Mouse (Mus musculus): ENCODE measurements around the gene Tmcc2.

Gene Tmcc2

DNA sequence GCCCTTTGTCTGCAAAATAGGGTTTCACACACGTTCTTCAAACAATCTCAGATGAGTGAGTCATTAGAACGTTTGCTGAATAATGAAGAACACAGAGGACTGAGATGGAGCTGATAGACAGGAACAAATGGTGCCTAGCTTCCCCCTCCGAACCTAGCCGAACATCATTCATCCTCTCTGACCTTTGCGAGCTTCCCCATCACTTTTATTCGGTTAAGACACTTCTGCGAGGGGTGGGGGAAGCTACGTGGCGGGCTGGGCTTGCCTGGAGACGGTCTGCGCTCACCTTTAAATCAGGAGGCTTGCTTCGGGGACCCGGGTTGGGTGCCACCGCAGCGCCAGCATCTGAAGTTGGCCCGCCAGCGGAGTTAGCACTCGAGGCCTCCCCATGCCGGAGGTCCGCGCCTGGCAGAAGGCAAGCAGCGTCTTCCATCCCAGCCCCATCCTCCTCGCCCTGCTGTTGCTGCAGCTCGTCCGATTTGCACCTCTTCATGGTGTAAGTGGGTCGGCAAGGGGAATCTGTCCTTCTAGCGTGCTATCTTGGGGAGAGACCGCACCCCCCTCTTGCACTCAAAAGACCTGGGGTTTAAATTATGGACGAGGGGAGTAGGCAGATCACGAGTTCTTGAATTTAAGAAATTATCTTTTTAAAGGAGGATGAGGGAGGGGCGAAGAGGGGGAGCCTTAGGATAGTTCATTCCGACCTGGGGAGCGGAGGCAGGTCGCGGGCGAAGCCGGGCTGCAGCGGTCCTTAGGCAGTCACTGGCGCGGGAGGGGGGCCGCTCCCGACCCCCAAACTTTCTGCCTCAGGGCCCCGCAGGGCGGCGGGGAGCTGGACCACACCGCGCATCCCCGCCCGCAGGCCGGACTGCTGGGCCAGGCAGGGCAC, at the start of gene Tmcc2:
Gene Tmcc2, minus strand, starts transcription at position 591 of the 889 bp plus-strand sequence.
- DNase-seq (ENCODE audit: low read depth) = no peak

DNA sequence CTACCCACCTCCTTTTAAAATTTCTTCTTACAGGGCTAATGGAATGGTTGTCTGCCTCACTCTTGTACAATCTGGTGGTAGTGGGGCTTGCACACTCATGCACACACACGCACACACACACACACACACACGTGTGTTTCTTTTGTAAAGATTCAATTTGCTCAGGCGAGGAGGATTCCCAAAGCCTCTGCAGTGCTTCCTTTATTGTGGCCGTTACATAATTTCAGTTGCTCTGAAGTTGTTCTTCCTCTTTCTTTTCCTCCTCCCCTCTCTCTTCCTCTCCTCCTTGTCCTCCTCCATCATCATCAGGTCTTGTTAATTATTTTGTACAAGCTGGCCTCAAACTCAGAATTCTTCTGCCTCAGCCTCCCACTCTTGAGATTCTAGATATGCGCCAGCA, 46.3 kb upstream of the Tmcc2 start:
- no peak for DNase-seq (ENCODE audit: low read depth)

DNA sequence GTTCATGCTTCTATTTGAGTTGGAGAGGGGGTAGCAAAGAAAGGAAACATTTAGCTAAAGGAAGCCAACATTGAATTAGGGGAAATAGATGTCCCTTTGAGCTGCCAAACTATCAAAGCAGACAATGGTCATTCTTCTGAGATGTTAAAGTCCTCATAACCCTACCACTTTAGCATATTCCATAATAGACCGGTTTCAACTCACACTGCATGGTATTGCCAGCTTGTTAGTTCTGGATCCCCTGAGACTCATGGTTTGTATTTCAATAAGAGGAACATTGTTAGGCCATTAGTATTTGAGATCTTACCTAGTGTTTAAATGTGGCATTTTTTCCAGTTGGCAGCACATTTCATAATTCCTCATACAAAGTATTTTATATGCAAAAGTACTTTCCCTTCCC, 45.9 kb upstream of the Tmcc2 start:
- no peak for DNase-seq (ENCODE audit: low read depth)

DNA sequence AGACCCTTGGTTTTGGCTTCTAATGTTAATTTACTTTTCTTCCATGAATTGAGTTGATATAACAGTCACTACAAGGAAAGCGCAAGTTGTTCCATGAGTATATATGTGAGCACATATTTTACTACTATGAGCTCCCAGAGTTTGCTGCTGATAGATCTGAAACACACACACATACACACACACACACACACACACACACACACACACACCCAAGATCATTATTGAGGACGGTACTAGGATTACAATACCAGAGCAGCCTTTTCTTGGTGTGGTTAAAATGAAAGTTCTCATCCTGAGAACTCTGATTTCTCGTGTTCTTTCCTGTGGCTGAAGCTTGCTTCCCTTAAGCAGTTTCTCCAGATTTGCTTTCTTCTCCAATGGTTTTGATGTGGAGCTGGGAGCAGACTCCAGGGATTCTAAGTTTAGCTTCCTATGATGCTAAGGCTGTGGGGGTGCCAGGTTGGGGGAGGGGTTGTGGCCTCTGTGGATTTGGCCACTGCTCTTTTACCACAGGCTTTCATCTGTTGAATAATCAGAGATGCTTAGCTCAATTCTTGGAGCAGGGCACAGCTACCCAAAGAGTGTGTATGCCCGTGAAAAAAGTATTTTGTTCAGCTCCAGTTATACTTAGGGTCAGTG, 45.4 kb upstream of the Tmcc2 start:
- DNase-seq (ENCODE audit: low read depth) = no peak

DNA sequence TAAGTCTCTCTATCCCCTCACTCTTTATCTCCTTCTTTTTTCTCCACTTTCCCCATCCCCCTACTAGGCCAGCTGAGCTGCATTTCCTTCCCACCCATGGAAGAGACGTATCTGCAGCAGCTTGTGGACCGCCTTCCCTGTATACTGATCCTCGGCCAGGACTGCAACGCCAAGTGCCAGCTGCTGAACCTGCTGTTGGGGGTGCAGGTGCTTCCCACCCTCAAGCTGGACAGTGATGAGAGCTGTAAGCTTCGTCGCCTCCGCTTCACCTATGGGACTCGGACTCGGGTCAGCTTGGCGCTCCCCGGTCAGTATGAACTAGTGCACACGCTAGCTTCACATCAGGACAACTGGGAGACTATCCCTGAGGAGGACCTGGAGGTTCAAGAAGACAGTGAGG, 43.0 kb upstream of the Tmcc2 start:
- no peak for DNase-seq (ENCODE audit: low read depth)

DNA sequence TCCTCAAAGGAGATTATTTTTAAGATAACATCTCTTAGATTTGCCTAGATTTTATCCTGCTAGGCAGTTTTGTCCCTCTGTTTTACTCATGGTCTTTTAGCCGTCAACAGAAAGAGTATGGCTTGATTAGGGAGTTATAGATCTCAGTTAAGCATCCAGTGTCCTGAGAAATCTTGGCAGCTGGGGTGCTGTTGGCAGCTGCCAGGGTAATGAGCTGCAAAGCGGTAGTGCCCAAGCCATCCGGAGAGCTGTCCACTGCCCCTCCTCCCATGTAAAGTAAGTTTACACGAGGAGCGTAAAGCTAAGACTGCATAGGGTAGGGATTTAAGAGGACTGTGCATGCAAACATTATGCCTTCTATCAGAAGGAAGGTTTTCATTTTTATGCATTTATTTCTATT, 42.3 kb upstream of the Tmcc2 start:
- no peak for DNase-seq (ENCODE audit: low read depth)

DNA sequence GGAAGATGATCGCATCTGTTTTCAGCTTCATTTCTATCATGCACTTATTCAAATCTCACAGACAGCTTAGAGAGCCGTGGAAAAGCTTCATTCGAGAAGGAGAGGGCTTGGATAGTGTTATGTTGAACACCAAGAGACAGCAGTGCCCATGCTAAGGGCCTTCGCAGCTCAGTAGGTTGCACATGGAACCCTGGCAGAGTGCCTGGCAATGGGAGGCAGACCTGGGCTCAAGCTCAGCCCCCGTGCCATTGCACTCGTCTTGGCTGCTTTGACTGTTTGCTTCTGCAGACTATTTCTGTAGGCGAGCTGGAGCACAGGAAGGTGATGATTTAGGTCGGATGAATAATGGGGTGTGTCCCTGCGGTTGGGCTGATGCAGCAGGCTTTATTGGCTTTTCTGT, 40.6 kb upstream of the Tmcc2 start:
- DNase-seq (ENCODE audit: low read depth) = no peak

DNA sequence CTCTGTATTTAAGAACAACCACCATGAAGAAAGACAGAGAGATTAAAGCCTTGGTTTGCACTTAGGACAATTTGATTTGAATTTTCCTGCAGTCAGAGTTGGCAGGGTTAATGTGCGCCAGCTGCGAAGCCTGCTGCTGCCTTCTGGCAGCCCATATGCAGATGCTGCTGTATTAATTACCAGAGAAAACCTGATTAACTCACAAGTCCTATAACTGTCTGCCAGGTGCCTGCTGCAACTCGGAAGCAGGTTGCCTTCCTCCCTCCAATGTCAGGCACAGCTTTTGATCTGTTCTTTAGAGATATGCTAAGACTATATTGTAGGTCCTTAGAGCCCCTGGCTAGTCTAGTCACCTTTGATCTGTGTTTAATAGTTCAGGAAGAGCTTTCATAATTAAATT, 39.7 kb upstream of the Tmcc2 start:
- no peak for DNase-seq (ENCODE audit: low read depth)

DNA sequence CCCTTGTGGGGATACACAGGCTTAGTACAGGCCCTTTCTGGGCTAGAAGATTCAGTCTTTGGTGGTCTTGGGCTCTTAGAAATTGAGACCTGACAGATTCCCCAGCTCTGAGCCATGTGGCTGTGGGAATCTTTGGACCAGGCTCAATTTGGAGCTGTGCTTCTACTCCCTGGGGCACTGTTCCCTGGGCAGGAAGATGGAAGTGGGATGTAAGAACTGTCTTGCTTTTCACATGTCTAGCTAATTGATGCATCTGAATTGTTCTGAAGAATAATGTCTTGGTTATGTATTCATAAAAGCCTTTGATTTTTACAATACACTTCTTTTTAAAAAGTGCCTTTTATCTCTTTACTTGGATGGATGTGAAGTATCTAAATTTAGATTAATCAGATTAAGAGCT, 34.5 kb upstream of the Tmcc2 start:
- DNase-seq (ENCODE audit: low read depth) = no peak

DNA sequence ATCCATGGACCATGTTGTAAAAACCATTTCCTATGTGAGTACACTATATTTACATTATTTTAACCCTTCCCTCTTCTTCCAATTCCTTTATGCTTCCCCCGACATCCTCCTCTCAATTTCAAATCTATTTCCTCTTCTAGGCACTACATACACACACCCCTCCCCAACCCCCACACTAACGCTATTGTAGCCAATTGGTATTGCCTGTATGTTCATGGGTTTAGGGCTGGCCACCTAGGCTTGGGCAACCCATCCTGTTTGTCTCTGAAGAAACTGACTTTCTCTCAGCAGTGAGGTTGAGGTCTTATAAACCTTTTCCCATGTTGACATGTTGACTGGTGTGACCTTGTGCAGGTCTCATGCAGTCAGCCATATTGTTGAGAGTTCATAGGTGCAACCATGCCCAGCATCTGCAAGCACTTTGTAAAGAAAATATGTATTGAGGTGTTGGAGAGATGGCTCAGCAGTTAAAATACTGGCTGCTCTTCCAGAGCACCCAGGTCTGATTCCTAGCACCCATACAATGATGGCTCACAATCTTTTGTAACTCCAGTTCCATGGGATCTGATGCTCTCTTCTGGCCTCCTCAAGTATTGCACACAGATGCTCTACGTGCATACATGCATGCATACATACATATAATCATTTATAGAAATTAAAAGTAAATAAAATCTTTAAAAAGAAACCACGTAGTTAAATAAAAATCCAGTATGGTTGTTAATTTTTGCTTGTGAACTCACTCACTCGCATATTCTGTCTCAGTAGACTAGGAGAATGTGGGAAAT, 32.0 kb upstream of the Tmcc2 start:
- no peak for DNase-seq (ENCODE audit: low read depth)

DNA sequence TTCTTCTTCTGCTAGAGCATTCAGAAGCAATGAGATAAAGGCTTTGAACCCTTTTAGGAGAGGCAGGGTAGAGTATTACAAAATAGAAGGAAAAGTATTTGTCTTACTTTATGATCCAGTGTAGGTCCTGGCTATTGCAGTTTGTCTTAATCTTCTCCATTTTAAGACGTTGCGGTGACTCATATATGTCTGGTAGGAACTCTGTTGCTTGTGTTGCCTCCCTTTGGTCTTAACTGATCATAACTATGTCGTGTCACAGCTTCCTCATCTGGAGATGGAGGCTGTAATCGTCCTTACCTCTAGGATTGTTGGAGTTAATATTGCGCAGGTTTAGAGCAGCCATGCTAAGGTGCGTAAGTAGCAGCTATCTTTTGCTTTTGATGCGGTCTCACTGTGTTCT, 29.6 kb upstream of the Tmcc2 start:
- DNase-seq (ENCODE audit: low read depth) = no peak

DNA sequence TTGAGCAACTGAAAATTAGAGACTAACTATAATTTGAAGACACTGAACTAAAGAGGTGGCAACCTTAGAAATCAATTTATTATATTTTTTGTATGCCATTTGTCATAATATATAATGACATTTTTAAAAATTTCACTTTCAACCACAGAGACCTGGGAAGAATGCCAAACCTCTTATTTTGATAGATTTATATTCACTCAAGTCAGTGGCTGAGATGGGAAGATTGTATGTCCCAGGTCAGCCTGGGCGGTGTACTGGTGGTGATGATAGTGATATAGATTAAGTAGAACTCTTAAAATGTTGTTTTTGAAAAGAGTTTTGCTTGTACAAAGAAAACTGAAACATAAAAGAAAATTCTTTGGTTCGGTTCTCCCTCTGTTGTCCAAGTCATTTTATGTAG, 29.1 kb upstream of the Tmcc2 start:
- no peak for DNase-seq (ENCODE audit: low read depth)

DNA sequence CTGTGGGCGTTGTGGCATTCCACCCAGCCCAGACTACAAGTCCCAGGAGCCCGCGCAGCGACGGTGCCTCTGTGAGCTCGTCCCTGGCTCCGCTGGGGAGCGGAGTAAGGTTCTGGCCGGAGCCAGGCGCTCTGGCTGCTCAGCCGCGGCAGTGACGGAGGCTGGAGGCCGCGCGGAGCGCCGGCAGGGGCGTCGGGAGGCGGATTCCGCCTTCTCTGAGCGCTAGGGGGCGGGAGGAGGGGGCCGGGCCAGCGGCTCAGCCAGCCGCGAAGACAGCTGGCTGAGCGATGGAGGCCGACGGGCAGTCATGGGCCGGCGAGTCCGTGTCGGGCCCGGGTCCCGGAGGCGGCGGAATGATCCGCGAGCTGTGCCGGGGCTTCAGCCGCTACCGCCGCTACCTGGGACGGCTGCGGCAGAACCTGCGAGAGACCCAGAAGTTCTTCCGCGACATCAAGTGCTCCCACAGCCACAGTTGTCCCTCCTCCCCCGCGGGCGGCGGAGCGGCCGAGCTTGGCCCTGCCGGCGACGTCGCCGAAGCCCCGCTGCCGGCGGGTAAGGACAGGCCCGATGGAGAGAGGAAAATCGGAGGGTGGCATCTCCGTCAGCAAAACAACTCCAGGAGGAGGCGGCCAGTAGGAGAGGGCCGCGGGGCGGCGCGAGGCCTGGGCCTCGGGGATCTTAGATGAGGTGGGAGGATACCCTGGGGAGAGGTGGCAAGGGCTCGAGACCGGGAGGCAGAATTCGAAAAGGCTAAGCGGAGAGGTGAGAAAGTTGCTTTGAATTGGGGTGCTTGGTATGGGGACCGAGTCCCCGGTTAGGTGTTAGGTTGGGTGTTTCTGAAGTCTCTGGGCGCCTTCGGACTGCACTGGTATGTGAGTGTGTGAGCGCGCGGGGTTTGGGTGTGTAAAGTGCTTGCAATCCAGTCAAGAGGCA, 26.5 kb upstream of the Tmcc2 start, which contains the start of gene Dstyk:
Gene Dstyk, plus strand, starts transcription at position 237 of the 933 bp plus-strand sequence.
- peak; percentile 81 for DNase-seq (ENCODE audit: low read depth)

DNA sequence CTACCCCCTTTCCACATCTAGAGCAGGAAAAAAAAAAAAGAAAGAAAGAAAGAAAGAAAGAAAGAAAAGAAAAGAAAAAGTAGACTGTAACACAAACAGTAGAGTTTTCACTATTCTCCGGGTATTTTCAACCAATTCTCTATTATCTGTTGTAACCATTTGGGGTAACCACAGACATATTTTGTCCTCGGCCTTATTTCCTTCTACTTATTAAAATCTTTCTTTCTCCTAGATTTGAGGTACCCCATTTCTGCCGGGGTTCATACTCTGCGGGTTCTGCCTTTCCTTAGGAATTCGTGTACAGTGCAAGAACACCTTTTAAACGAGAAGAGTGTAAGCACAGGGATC, 25.8 kb upstream of the Tmcc2 start:
- DNase-seq (ENCODE audit: low read depth) = no peak

DNA sequence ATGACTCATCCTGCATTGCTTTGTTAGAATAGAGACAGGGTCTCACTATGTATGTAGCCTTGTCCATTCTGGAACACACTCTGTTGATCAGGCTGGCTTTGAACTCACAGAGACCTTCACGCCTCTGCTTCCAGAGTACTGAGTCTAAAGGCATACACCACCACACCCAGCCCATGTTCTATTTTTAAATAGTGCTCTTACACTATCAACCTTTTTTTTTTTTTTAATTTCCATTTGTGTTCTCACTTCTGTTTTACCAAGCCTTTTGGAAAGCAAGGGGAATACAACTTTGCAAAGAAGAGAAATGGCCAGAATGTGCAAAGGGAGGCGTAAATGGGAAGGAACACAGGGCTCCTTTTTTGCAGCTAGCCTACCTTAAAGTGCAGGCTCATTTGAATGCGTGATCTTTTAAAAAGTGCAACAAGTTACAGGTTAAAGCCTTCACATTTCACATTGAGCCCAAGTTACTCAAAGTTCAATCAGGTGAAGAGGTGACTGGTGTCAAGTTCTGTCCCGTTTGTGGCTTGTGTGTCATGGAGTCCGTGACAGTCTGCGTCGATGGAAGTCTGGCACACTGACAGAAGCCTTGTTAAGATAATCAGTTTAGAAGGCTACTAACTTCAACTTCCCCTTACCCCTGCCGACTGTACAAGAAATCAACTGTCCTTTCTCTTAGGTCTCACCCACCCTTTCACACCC, 25.3 kb upstream of the Tmcc2 start:
- DNase-seq (ENCODE audit: low read depth) = no peak

DNA sequence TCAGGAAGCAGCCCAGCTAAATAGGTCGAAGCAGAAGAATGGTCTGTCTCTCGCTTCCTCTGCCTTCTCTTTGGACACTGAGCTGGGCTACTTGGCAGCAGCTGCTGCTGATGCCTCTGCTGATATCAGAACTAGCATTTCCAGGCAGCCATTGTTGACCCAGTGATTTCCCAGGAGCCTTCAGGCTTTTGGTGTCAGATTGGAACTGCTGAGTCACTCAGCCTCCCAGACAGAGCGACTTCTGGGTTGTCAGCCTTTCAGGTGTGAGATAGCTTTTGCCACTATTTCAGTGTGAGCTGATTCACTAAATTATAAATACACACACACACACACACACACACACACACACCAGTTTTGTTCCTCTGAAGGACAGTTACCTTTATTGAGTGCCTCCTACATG, 19.6 kb upstream of the Tmcc2 start:
- no peak for DNase-seq (ENCODE audit: low read depth)

DNA sequence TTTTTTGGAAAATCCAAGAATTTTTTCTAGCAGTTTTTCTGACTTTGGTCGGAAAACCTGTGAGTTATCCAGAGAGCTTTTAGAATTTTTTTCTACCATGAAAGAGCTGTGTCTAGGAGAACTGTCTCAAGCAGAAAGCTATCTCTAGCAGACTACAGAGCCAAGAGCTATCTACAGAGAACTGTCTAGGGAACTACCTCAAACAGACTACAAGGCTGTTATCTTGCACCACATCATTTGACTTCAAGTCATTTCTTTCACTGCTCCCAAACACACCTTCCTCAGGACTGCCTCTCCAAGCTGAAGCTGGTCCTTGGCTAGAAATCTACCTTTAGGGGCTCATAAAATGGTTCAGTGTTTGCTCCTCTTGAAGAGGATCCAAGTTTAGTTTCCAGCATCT, 10.8 kb upstream of the Tmcc2 start:
- no peak for DNase-seq (ENCODE audit: low read depth)

DNA sequence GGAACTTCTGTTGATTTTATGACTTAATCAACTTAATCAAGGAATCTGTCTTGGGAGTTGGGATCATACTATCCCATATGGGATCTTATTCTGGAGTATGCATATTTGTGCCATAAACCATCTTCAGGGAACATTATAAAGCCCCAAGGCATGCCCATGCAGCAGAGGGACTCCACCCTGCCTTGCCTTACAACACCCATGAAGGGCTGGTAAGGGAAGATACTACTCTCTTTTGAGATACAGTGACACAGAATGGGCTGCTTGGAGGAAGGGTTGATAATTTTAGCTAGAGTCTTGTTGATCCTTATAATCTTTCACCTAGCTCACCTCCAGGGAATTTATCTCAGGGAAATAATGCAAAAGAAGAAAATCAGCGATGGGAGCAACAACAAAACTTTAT, 9.5 kb upstream of the Tmcc2 start:
- no peak for DNase-seq (ENCODE audit: low read depth)

DNA sequence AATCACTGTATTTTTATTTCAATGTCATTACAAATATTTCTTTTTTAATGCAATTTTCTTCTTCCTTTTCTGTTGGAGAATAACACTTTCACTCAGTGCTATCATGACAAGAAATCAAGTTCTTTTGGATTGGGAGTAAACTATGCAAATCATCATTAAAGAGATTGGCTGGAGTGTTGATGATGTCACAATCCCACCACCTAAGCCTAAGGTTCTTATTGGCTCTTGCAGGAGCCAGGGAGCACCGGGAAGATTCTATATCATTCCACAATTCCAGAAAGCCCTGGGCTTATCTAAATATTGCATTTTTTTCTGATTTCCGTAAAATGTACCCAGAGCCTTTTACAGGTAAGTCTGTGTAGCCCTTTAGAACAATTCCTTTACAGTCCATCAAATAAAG, 5.6 kb upstream of the Tmcc2 start:
- DNase-seq (ENCODE audit: low read depth) = no peak

DNA sequence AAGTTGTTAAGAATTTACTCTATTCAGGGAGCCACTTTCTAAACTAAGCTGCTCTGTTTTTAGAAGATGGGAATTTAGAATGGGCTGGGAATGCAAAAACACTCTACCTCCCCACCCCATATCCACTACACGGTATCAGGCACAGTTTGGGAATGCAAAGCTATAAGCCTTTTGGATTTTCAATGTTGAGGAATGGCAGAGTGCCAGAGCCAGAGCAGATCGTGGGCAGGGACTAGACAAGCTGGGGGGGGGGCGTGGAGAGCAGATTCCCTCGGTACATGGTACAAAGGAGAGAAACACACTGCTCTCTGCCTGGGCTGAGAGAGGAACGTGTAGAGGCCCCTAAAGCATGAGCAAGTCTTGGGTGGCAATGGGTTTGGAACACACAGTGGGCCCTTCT, 1.8 kb upstream of the Tmcc2 start:
- DNase-seq (ENCODE audit: low read depth) = no peak

DNA sequence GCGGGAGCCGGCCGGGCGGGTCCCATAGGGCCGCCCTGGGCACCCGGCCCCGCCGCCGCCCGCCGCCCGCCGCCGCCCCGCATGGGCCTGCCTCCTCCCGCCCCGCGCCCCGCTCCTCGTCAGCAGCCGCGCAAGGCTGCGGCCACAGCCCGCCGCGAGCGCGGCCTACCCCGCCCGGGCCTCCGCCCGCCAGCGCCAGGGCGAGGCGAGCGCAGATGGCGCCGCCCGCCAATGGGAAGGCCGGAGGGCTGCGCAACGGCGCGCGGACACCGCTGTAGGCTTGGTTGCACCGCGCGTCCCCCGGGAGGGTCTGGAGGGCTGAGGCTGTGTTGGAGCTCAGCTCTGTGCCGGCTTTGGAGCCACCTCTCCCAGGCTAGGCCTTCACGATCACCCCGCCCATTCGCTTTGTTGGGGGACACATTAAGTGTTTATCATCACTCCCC, 520 bp upstream of the Tmcc2 start:
- no peak for DNase-seq (ENCODE audit: low read depth)
